Mouse (Mus musculus) limb, embryonic 15.5 days (tissue): ENCODE results near the gene Sars. TPM values are rescaled to one million over a fixed set of nuclear protein-coding genes. Genes with fewer than 3 reads are reported as not detected.

Experiments used
- ATAC-seq: fragments of 200-750 bp; cut with Nextera tagmentation; 2 replicates; pipeline ENCODE4 v1.8.0; 2017; ENCODE audit warnings: low read depth, moderate TSS enrichment; ENCODE audit not compliant: insufficient number of reproducible peaks, low FRiP score, low TSS enrichment
- H3K27ac ChIP-seq: fragments of 300-500 bp; sonication (generic); 2 replicates; pipeline ENCODE4 v1.5.1; 2015; ENCODE audit warnings: moderate library complexity, mild to moderate bottlenecking, inconsistent platforms
- H3K27me3 ChIP-seq: fragments of 300-500 bp; sonication (generic); 2 replicates; pipeline ENCODE4 v1.6.1; 2015; ENCODE audit warnings: inconsistent platforms
- H3K36me3 ChIP-seq: fragments of 300-500 bp; sonication (generic); 2 replicates; pipeline ENCODE4 v1.6.1; 2015; ENCODE audit warnings: inconsistent platforms
- H3K4me1 ChIP-seq: fragments of 300-500 bp; sonication (generic); 2 replicates; pipeline ENCODE4 v1.6.1; 2015; ENCODE audit warnings: inconsistent platforms
- H3K4me2 ChIP-seq: fragments of 300-500 bp; sonication (generic); 2 replicates; pipeline ENCODE4 v1.6.1; 2015; ENCODE audit warnings: mild to moderate bottlenecking, inconsistent platforms
- H3K4me3 ChIP-seq: fragments of 300-500 bp; sonication (generic); 2 replicates; pipeline ENCODE4 v1.5.1; 2015; ENCODE audit warnings: mild to moderate bottlenecking, inconsistent platforms
- H3K9ac ChIP-seq: fragments of 300-500 bp; sonication (generic); 2 replicates; pipeline ENCODE4 v1.6.1; 2015; ENCODE audit warnings: inconsistent platforms
- H3K9me3 ChIP-seq: fragments of 300-500 bp; sonication (generic); 2 replicates; pipeline ENCODE4 v1.6.1; 2016; ENCODE audit warnings: inconsistent platforms
- WGBS: fragments of 180-500 bp; shearing (Covaris S2); methylation state at CpG from one replicate; pipeline ENCODE4 v1.1.7; 2015; 5-methylcytosine and 5-hydroxymethylcytosine counted together
- polyA plus RNA-seq: library from polyadenylated mRNA; unstranded; fragments of >200 nt; fragmentation: Nextera tagmentation; extraction: Ambion mirVana; gene quantifications from 2 replicates; pipeline ENCODE4 v1.2.1, GENCODE M21; 2015

Gene Sars
- polyA plus RNA-seq, 1 experiment from 2014 or later, result 115 TPM

- H3K36me3 ChIP-seq, result no peaks in the 10 kb centered on the region
- ATAC-seq, result no peak
- no peak overlapping the region for H3K27ac ChIP-seq
- H3K4me3 ChIP-seq, result no peak overlapping the region
- H3K9ac ChIP-seq, result no peak overlapping the region
- H3K27me3 ChIP-seq, result no peaks in the 10 kb centered on the region
- H3K4me2 ChIP-seq, result no peak overlapping the region
- 79% methylated on average over 2 of the region's 2 CpGs for WGBS
- H3K9me3 ChIP-seq, result no peaks in the 10 kb centered on the region
- H3K4me1 ChIP-seq, result no peaks in the 10 kb centered on the region
These were observed 7.0 kb upstream of the Sars start for GRCm38 (mm10) chr3:108451969-108452368.

GRCm38 (mm10) chr3:108445366-108445705 lies 327 bp upstream of the Sars start:
- Histone ChIP-seq H3K27me3 (no peaks in the 10 kb centered on the region), H3K9ac (peak overlapping the region; percentile 57), H3K27ac (peak overlapping the region; percentile 84), H3K4me2 (peak overlapping the region; percentile 62), H3K36me3 (peaks cover 10% of the 10 kb centered on the region; the same call in 1 of the 2 replicates), H3K4me1 (peaks cover 25% of the 10 kb centered on the region), H3K9me3 (no peaks in the 10 kb centered on the region), H3K4me3 (peak overlapping the region; percentile 66)
- peak; percentile 16; the same call in 1 of the 2 replicates for ATAC-seq
- 13% methylated on average over 6 of the region's 6 CpGs for WGBS

- peak overlapping the region; percentile 66 for H3K4me3 ChIP-seq
- peaks cover 25% of the 10 kb centered on the region for H3K4me1 ChIP-seq
- H3K27ac ChIP-seq, result peak overlapping the region; percentile 84; the same call in 1 of the 2 replicates
- H3K9ac ChIP-seq, result peak overlapping the region; percentile 57
- no peak for ATAC-seq
- 14% methylated on average over 8 of the region's 8 CpGs for WGBS
- no peaks in the 10 kb centered on the region for H3K27me3 ChIP-seq
- H3K9me3 ChIP-seq, result no peaks in the 10 kb centered on the region
- peaks cover 10% of the 10 kb centered on the region; the same call in 1 of the 2 replicates for H3K36me3 ChIP-seq
- H3K4me2 ChIP-seq, result peak overlapping the region; percentile 62
These were observed 980 bp downstream of the Sars start for GRCm38 (mm10) chr3:108444029-108444428.

- ATAC-seq, result no peak
- Histone ChIP-seq H3K36me3 (peaks cover 52% of the 10 kb centered on the region), H3K4me2 (no peak overlapping the region), H3K27me3 (no peaks in the 10 kb centered on the region), H3K9me3 (no peaks in the 10 kb centered on the region), H3K27ac (no peak overlapping the region), H3K9ac (no peak overlapping the region), H3K4me1 (no peaks in the 10 kb centered on the region), H3K4me3 (no peak overlapping the region)
- WGBS, result 82% methylated on average over 7 of the region's 7 CpGs
These were observed 8.7 kb downstream of the Sars start for GRCm38 (mm10) chr3:108436380-108436714.

- Histone ChIP-seq H3K4me1 (no peaks in the 10 kb centered on the region), H3K27me3 (no peaks in the 10 kb centered on the region), H3K36me3 (peaks cover 53% of the 10 kb centered on the region), H3K27ac (no peak overlapping the region), H3K9me3 (no peaks in the 10 kb centered on the region), H3K9ac (no peak overlapping the region), H3K4me3 (no peak overlapping the region), H3K4me2 (no peak overlapping the region)
- WGBS, result 88% methylated on average over 17 of the region's 17 CpGs
- no peak for ATAC-seq
These were observed 9.2 kb downstream of the Sars start for GRCm38 (mm10) chr3:108435701-108436379.

GRCm38 (mm10) chr3:108433881-108434495 lies 11.0 kb downstream of the Sars start:
- no peak overlapping the region for H3K4me3 ChIP-seq
- H3K27ac ChIP-seq, result no peak overlapping the region
- no peak overlapping the region for H3K9ac ChIP-seq
- H3K4me2 ChIP-seq, result no peak overlapping the region
- no peaks in the 10 kb centered on the region for H3K9me3 ChIP-seq
- ATAC-seq, result no peak
- 55% methylated on average over 19 of the region's 19 CpGs for WGBS
- no peaks in the 10 kb centered on the region for H3K27me3 ChIP-seq
- H3K36me3 ChIP-seq, result peaks cover 69% of the 10 kb centered on the region
- H3K4me1 ChIP-seq, result no peaks in the 10 kb centered on the region

- no peak overlapping the region for H3K27ac ChIP-seq
- H3K4me3 ChIP-seq, result no peak overlapping the region
- peaks cover 75% of the 10 kb centered on the region for H3K36me3 ChIP-seq
- ATAC-seq, result no peak
- no peak overlapping the region for H3K9ac ChIP-seq
- no peaks in the 10 kb centered on the region for H3K27me3 ChIP-seq
- 56% methylated on average over 18 of the region's 18 CpGs for WGBS
- no peaks in the 10 kb centered on the region for H3K4me1 ChIP-seq
- no peak overlapping the region for H3K4me2 ChIP-seq
- H3K9me3 ChIP-seq, result no peaks in the 10 kb centered on the region
These were observed 11.7 kb downstream of the Sars start for GRCm38 (mm10) chr3:108433188-108433880.

GRCm38 (mm10) chr3:108432542-108433187 lies 12.3 kb downstream of the Sars start:
- 90% methylated on average over 13 of the region's 13 CpGs for WGBS
- no peak overlapping the region for H3K9ac ChIP-seq
- H3K4me2 ChIP-seq, result no peak overlapping the region
- no peak overlapping the region for H3K27ac ChIP-seq
- peaks cover 82% of the 10 kb centered on the region for H3K36me3 ChIP-seq
- no peaks in the 10 kb centered on the region for H3K27me3 ChIP-seq
- no peaks in the 10 kb centered on the region for H3K9me3 ChIP-seq
- ATAC-seq, result no peak
- H3K4me1 ChIP-seq, result no peaks in the 10 kb centered on the region
- H3K4me3 ChIP-seq, result no peak overlapping the region

GRCm38 (mm10) chr3:108425624-108426018 lies 19.4 kb downstream of the Sars start:
- H3K4me3 ChIP-seq, result no peak overlapping the region
- H3K4me1 ChIP-seq, result peaks cover 27% of the 10 kb centered on the region
- peaks cover 53% of the 10 kb centered on the region for H3K36me3 ChIP-seq
- no peak for ATAC-seq
- no peak overlapping the region; the same call in 1 of the 2 replicates for H3K27ac ChIP-seq
- H3K9ac ChIP-seq, result no peak overlapping the region
- no peaks in the 10 kb centered on the region for H3K27me3 ChIP-seq
- WGBS, result 74% methylated on average over 6 of the region's 6 CpGs
- no peak overlapping the region for H3K4me2 ChIP-seq
- H3K9me3 ChIP-seq, result no peaks in the 10 kb centered on the region

GRCm38 (mm10) chr3:108424944-108425623 lies 19.9 kb downstream of the Sars start:
- Histone ChIP-seq H3K27ac (peak overlapping the region; percentile 71), H3K9ac (no peak overlapping the region), H3K4me1 (peaks cover 27% of the 10 kb centered on the region), H3K9me3 (no peaks in the 10 kb centered on the region), H3K4me2 (no peak overlapping the region), H3K27me3 (no peaks in the 10 kb centered on the region), H3K36me3 (peaks cover 50% of the 10 kb centered on the region), H3K4me3 (no peak overlapping the region)
- ATAC-seq, result no peak
- 71% methylated on average over 7 of the region's 7 CpGs for WGBS
